Mouse (Mus musculus) inflammation-experienced regulatory T-cells, adult 6 months (primary cell): ENCODE data around the gene Gm38394. TPM values are rescaled to one million over a fixed set of nuclear protein-coding genes. Genes with fewer than 3 reads are reported as not detected.

Source experiments
- ATAC-seq: one replicate; pipeline ENCODE4 v1.8.0; 2017
- polyA plus RNA-seq, 3 experiments: library from polyadenylated mRNA; unstranded; fragments of 100-300 nt; shearing (Covaris generic); gene quantifications; one replicate each; pipeline ENCODE4 v1.2.1; 2017

The Gm38394 gene
- polyA plus RNA-seq, 3 experiments from 2014 or later, result 2.8 to 3.6 (median 3.5) TPM

DNA sequence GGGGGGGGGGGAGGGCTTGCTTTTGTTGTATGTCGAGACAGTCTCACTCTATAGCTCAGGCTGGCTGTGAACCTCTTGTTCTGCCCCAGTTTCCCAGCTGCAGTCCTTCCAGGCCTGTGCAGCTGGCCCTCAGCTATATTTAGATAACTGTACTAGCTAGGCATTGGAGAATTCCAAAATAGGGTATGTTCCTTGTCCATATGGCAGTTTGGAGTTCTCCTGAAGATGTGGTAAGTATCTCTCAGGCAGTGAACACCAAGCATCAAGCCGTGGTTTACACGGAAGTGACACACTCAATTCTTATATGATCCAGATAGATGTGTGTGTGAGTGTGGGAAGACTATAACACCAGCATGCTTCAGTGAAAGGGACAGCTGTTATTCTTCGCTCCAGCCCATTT is 2.3 kb upstream of the Gm38394 start:
- no peak for ATAC-seq

GRCm38 (mm10) chr1:133662941-133663340 is 1.8 kb upstream of the Gm38394 start:
- ATAC-seq, result no peak

- ATAC-seq, result peak; percentile 36
Measured at GRCm38 (mm10) chr1:133660466-133661202, 484 bp downstream of the Gm38394 start, which contains the start of gene Zbed6. Zbed6 (minus strand) TSS chr1:133660885.

DNA sequence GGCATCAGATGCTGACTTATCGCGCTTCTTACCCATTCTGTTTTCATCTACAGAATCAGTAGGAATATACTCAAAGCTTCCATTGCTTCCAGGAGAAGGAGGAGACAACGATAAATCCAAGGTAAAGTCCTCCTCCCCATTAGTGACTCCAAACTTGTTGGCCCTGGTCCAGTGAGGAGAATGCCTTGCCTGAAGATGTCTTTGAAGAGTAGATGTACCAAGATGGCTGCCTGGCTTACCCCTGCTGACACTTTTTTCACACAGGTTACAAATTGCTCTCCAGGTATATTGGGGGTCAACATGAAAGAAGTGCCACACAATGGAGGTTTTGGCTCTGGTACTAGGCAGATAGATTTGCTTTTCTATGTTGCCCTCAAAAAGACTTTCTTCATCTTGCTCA is 2.2 kb downstream of the Gm38394 start:
- ATAC-seq, result no peak

DNA sequence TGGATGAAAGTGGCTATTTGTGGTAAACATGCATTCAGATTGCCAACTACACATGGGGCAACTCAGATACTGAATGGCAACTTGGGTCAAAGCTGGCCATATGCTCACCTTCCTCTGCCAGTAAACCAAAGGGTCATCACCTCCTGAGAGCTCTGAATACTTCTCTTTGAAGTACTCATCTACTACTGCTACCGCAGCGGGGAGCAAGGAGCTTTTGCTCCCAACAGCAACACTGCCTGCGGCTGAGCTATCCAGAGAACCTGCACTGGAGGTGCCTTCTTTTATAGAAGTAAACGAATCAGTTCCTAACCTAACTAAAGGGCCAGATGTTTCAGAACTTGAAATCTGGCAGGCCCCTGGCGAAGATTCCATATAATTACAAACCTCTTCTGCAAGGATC is 4.3 kb downstream of the Gm38394 start:
- ATAC-seq, result no peak

GRCm38 (mm10) chr1:133653033-133653432 is 8.1 kb downstream of the Gm38394 start:
- ATAC-seq, result no peak

DNA sequence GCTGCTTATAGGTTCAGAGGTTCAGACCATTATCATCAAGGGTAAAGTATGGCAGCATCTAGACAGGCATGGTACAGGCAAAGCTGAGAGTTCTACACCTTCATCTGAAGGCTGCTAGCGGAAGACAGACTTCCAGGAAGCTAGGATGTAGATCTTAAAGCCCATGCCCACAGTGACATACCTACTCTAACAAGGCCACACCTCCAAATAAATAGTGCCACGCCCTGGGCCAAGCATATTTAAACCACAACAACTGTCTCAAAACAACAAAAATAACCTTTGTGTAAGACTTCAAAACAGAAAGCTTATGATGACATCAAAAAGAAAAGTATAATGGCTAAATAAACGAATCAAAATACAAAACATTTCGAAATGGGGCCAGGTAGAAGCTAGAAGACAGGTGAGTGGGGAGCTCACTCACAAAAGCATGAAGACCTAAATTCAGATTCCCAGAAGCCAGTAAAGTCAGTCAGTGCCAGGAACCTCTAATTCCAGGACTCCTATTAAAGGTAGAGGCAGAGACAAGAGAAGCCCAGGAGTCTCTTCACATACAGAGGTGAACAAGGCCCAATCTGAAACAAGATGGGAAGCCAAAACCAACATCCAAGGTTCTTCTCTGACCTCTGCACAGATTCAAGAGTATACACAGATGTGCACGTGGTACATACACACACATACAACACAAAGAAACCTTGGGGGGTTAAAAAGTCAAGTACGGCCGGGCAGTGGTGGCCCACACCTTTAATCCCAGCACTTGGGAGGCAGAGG is 10.6 kb downstream of the Gm38394 start:
- ATAC-seq, result peak; percentile 41

GRCm38 (mm10) chr1:133645652-133646051 is 15.5 kb downstream of the Gm38394 start:
- no peak for ATAC-seq

DNA sequence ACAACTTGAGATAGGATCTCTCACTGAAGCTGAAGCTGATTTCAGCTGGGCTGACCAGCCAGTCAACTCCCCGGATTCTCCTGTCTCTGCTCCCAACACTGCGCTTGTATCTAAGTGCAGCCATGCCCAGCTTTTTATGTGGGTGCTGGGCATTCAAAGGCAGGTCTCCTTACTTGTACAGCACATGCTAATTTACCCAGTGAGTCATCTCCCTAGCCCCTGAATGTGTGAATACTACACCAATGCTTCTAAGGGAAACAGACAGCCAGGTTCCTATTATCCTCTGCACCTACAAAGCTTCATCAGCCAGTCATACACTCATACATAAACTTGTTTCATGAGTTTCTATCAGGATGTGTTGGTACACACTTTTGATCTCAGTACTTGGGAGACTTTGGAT is 20.0 kb downstream of the Gm38394 start:
- ATAC-seq, result no peak

DNA sequence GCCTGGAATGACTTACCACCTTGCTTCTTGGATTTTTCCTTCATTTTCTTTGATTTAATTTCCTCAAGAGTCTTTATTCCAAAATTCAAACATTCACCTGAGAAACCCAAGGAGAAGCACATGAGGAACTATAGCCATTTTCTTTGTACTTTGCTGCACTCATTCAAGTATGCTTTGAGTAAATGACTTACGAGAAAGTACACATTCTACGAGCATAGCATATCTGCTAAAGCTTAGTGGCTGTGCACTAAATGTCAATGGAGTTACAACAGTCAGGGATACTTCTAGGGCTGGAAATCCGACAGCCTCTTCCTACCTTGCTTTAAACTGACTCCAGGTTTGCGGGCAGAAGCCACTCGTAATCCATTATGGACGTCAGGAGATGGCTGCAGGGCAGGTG is 22.6 kb downstream of the Gm38394 start:
- no peak for ATAC-seq

DNA sequence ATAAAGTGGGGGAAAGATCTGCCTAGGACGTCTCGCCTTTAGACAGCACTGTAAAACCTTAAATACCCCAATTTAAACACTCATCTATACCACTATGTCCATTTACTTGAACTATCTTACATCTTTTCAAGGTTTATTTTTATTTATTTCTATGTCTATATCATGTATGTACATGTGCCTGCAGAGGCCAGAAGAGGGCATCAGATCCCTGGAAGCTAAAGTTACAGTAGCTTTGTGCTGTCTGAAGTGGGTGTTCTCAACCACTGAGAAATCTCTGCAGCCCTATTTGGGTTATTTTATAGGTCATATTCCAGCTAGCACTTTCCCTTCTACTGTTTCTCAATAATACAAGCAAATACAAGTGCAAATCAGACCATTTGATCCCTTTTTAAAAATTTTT is 28.9 kb downstream of the Gm38394 start:
- no peak for ATAC-seq

DNA sequence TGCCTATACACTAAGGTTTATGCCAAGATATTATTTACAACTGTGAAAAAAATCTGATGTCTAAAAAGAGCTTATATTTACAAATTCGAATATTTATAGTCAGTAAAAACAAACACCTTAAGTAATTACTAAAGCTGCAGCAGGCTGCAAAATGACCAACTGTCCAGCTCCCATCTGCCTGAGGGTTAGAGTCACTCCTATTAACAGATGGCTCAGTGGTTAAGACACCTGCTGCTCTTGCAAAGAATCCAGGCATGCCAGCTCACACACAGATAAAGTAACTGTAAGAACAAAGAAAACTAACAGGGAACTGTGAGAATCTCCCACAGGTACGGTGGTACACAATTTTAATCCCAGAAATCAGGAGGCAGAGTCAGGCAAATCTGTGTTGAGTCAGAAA is 36.1 kb downstream of the Gm38394 start:
- no peak for ATAC-seq

- no peak for ATAC-seq
Measured at GRCm38 (mm10) chr1:133618311-133618710, 42.8 kb downstream of the Gm38394 start.

- ATAC-seq, result no peak
Measured at GRCm38 (mm10) chr1:133617908-133618307, 43.2 kb downstream of the Gm38394 start.

GRCm38 (mm10) chr1:133613817-133614216 is 47.3 kb downstream of the Gm38394 start:
- no peak for ATAC-seq

DNA sequence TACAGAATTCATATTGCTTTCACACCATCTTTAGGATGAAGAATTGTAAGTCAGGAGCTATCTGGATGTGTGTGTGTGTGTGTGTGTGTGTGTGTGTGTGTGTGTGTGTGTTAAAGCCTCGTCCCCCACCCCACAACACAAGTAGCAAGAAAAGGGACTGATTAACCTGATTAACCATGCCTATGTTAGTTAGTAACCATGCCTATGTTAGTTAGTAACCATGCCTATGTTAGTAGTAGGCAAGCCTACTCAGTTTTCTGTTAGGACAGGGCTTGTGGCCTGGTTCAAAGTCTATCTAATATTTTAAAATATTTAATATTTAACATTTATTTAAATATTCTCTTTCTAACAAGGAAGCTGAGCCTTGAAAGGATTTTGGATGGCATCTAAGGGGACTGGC is 49.7 kb downstream of the Gm38394 start:
- ATAC-seq, result no peak

GRCm38 (mm10) chr1:133610601-133611000 is 50.5 kb downstream of the Gm38394 start:
- ATAC-seq, result no peak

DNA sequence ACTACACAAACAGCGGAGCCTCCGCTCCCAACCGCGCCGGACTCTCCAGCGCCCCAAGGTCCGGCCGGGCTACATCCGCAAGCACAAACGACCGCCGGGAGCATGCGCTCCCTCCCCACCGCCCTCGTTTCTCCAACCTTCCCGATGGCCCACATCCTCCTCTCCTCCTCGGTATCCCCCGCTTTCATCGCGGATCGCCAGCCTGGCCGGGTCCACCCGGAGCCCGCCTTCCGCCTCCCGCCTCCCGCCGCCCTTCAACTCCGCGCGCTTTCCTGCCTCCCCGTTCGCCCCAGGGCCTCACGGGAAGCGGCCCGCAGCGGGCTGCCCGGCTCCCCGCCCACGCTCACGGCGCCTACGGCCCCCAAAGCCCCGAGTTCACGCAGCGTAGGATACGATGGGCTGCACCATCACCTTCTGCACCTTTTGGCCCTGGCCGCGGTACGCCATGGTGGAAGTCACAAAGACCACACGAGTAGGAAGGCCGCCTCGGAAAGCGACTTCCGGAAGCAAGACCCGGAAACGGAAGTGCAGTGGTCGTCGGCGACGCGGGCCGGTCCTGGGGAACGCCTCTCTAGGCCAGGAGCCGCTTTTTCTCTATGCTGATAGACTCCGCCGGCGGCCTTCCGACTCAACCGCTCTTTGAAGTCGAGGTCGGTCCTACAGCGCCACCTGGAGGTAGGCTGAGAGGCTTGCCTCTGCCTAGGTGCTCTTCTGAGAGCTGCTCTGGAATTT is 51.2 kb downstream of the Gm38394 start, which contains the start of gene Snrpe:
TSS of gene Snrpe (minus strand) at position 521 of the 732 bp plus-strand sequence.
- ATAC-seq, result peak; percentile 99

- no peak for ATAC-seq
Measured at GRCm38 (mm10) chr1:133603174-133603573, 57.9 kb downstream of the Gm38394 start.

DNA sequence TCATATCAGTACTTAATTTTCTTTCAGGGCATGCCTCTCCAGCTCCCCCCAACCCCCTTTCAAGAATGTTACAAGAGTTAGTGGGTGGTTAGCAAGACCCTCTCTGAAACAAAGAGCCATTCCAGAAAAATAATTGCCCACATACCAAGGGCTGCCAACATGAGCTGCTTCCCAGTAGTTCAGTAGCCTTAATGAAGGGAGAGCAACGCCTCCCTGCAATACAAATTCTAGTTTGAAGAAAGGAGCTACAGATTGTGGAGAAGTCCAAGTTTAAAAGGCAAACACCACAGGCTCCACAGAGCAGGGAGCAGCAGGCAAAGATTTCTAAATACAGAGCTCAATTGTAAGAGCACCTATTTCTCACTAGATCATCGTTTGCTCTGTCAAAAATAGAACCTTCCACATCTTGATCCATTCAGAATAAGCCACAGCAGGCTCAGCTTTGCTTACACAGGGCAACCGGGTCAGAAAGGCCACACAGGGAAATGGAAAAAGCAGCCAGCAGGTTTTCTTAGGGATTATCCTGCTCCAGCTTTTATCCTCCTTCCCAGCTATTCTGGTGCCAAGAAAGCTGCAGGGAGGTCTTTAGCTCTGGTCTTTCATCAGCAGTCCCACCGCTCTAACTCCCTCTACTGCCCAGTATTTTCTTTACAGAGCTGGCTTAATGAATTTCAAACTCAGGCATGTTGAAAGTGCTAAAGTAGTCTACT is 64.7 kb downstream of the Gm38394 start:
- ATAC-seq, result no peak

- no peak for ATAC-seq
Measured at GRCm38 (mm10) chr1:133585995-133586537, 75.1 kb downstream of the Gm38394 start.

DNA sequence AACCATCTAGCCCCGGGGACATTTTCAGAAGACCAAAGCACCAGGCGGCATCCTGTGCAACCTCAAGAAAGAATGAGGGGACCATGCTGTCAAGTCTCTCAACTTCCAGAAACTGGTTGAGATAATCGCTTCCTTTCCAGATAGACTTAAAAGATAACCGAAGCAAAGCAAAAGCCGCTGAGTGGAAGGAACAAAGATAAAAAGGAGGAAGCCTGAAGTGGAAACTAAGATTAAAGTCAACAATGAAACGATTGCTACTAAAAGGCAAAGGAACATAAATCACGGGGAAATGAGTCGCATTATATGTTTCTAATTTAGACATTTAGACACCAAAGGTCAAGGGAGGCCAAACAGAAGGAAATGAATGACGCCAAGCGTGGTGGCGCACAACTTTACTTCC is 89.8 kb downstream of the Gm38394 start:
- ATAC-seq, result no peak
